Mouse (Mus musculus): ENCODE results near the gene F7. TPM values are rescaled to one million over a fixed set of nuclear protein-coding genes. Genes with fewer than 3 reads are reported as not detected.

The F7 gene
- polyA plus RNA-seq, 1 experiment from 2014 or later, result not detected

DNA sequence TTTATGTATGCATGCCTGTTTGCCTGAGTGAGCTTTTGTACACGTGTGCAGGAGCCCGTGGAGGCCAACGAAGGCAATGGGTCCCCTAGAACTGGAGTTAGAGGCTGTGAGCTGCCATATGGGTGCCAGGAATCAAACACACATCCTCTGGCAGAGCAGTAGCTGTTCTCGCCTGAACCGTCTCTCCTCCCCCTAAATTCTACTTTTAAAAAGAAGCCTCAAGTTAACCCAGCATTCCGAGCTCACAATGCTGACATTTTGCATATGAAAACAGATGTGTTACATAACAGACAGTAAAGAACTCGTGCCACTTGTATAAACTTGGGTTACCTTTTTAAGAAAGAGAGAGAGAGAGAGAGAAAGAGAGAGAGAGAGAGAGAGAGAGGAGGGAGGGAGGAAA is 51.7 kb downstream of the F7 start:
- no peak for ATAC-seq (ENCODE audit: low FRiP score)

More for the DNA sequence above, 51.7 kb downstream of the F7 start:
- no peaks in the 10 kb centered on the region for H3K4me1 ChIP-seq
- H3K27ac ChIP-seq (replicated peaks), result no peak overlapping the region
- no peak overlapping the region for H3K4me3 ChIP-seq (replicated peaks)
- peaks cover 98% of the 10 kb centered on the region for H3K36me3 ChIP-seq
- no peak overlapping the region for H3K9ac ChIP-seq (replicated peaks)
- no peaks in the 10 kb centered on the region for H3K27me3 ChIP-seq (replicated peaks)
- 84% methylated on average over 7 of the region's 7 CpGs for WGBS
- H3K4me2 ChIP-seq, result no peak overlapping the region
- no peaks in the 10 kb centered on the region for H3K9me3 ChIP-seq (replicated peaks)

Other genes with a start within 250 kb of the F7 start
- gene Mcf2l, start 152.2 kb upstream of the F7 start, polyA plus RNA-seq (2015; fragmentation: Nextera tagmentation; extraction: Ambion mirVana), result 104 and 120 TPM in 2 replicates
- 0.24 TPM in 1 of 2 replicates, not detected in the other for gene F10, start 11.3 kb downstream of the F7 start, polyA plus RNA-seq (2015; fragmentation: Nextera tagmentation; extraction: Ambion mirVana)
- 0.59 and 0.67 TPM in 2 replicates for gene Proz, start 34.9 kb downstream of the F7 start, polyA plus RNA-seq (2015; fragmentation: Nextera tagmentation; extraction: Ambion mirVana)
- 36.4 and 38.0 TPM in 2 replicates for gene Pcid2, start 79.4 kb downstream of the F7 start, polyA plus RNA-seq (2015; fragmentation: Nextera tagmentation; extraction: Ambion mirVana)
- 68.1 and 75.6 TPM in 2 replicates for gene Cul4a, start 79.6 kb downstream of the F7 start, polyA plus RNA-seq (2015; fragmentation: Nextera tagmentation; extraction: Ambion mirVana)
- gene Lamp1, start 133.1 kb downstream of the F7 start, polyA plus RNA-seq (2015; fragmentation: Nextera tagmentation; extraction: Ambion mirVana), result 286 and 295 TPM in 2 replicates
- 14.4 and 19.0 TPM in 2 replicates for gene Grtp1, start 174.6 kb downstream of the F7 start, polyA plus RNA-seq (2015; fragmentation: Nextera tagmentation; extraction: Ambion mirVana)
- 1.1 and 1.8 TPM in 2 replicates for gene Adprhl1, start 228.1 kb downstream of the F7 start, polyA plus RNA-seq (2015; fragmentation: Nextera tagmentation; extraction: Ambion mirVana)